Mouse (Mus musculus) megakaryocyte, embryonic 14.5 days (primary cell): ENCODE measurements around the gene Fkbpl. TPM values are rescaled to one million over a fixed set of nuclear protein-coding genes. Genes with fewer than 3 reads are reported as not detected.

ENCODE experiments used
- H3K27me3 ChIP-seq: replicated peaks from 2 replicates; pipeline ENCODE3; 2012; ENCODE audit warnings: inconsistent platforms
- H3K36me3 ChIP-seq: replicated peaks from 2 replicates; pipeline ENCODE3; 2012; ENCODE audit warnings: low read length, inconsistent platforms, mixed read lengths
- H3K4me1 ChIP-seq: 2 replicates; pipeline ENCODE4 v1.6.1; 2012; ENCODE audit warnings: inconsistent platforms
- H3K4me3 ChIP-seq: replicated peaks from 2 replicates; pipeline ENCODE3; 2012; ENCODE audit warnings: moderate library complexity, mild to moderate bottlenecking, inconsistent platforms
- H3K9me3 ChIP-seq: 2 replicates; pipeline ENCODE4 v1.6.1; 2012; ENCODE audit warnings: inconsistent platforms
- FLI1 ChIP-seq: IDR thresholded peaks from 2 replicates; pipeline ENCODE4 v1.6.1; 2012; ENCODE audit warnings: low read length, inconsistent platforms, mixed read lengths
- GATA1 ChIP-seq: IDR thresholded peaks from 3 replicates; pipeline ENCODE4 v1.6.1; 2012; ENCODE audit warnings: mixed read lengths, low read length, inconsistent platforms, borderline replicate concordance
- polyA plus RNA-seq: library from polyadenylated mRNA; stranded (reverse); fragments of >175 nt; gene quantifications from 2 replicates; pipeline ENCODE4 v1.2.3, GENCODE M21; 2012; ENCODE audit warnings: low replicate concordance; ENCODE audit not compliant: insufficient read depth

The Fkbpl gene
- polyA plus RNA-seq, 1 experiment: 22.5 TPM

- peaks cover 50% of the 10 kb centered on the region for H3K4me1 ChIP-seq
- H3K4me3 ChIP-seq: peak overlapping the region; percentile 94
- H3K27me3 ChIP-seq: peaks cover 38% of the 10 kb centered on the region
- TF ChIP-seq FLI1: no peak
- no peak for TF ChIP-seq GATA1
- no peaks in the 10 kb centered on the region for H3K9me3 ChIP-seq
- peaks cover 40% of the 10 kb centered on the region for H3K36me3 ChIP-seq
Measured at GRCm38 (mm10) chr17:34626062-34626772, 18.3 kb upstream of the Fkbpl start.

- peaks cover 55% of the 10 kb centered on the region for H3K4me1 ChIP-seq
- H3K9me3 ChIP-seq: no peaks in the 10 kb centered on the region
- H3K27me3 ChIP-seq: peaks cover 43% of the 10 kb centered on the region
- H3K4me3 ChIP-seq: peak overlapping the region; percentile 94
- H3K36me3 ChIP-seq: peaks cover 37% of the 10 kb centered on the region
- TF ChIP-seq GATA1 (no peak), FLI1 (no peak)
Measured at GRCm38 (mm10) chr17:34626773-34627092, 17.8 kb upstream of the Fkbpl start.

- peaks cover 49% of the 10 kb centered on the region for H3K27me3 ChIP-seq
- peaks cover 32% of the 10 kb centered on the region for H3K36me3 ChIP-seq
- H3K9me3 ChIP-seq: no peaks in the 10 kb centered on the region
- peaks cover 61% of the 10 kb centered on the region for H3K4me1 ChIP-seq
- TF ChIP-seq GATA1 (no peak), FLI1 (no peak)
- peak overlapping the region; percentile 94 for H3K4me3 ChIP-seq
Measured at GRCm38 (mm10) chr17:34627093-34627942, 17.2 kb upstream of the Fkbpl start.

GRCm38 (mm10) chr17:34627943-34628643 lies 16.5 kb upstream of the Fkbpl start, which contains the start of gene Ppt2:
Ppt2 (minus strand) TSS chr17:34628510.
- H3K27me3 ChIP-seq: peaks cover 55% of the 10 kb centered on the region
- H3K4me3 ChIP-seq: peak within 1 kb of the TSS; percentile 94
- H3K36me3 ChIP-seq: peaks cover 24% of the 10 kb centered on the region
- peaks cover 67% of the 10 kb centered on the region for H3K4me1 ChIP-seq
- H3K9me3 ChIP-seq: no peaks in the 10 kb centered on the region
- TF ChIP-seq FLI1 (no peak), GATA1 (no peak)

- TF ChIP-seq FLI1 (no peak), GATA1 (no peak)
- Histone ChIP-seq H3K27me3 (peaks cover 60% of the 10 kb centered on the region), H3K4me3 (no peak overlapping the region)
Measured at GRCm38 (mm10) chr17:34628644-34628967, 16.0 kb upstream of the Fkbpl start.

GRCm38 (mm10) chr17:34629221-34629751 lies 15.3 kb upstream of the Fkbpl start, which contains the start of gene Prrt1:
Prrt1 (plus strand) TSS chr17:34629533.
- no peaks in the 10 kb centered on the region for H3K9me3 ChIP-seq
- no peak for TF ChIP-seq GATA1
- TF ChIP-seq FLI1: no peak
- H3K36me3 ChIP-seq: peaks cover 13% of the 10 kb centered on the region
- peak within 1 kb of the TSS; percentile 94 for H3K4me3 ChIP-seq
- peaks cover 63% of the 10 kb centered on the region for H3K27me3 ChIP-seq
- peaks cover 72% of the 10 kb centered on the region for H3K4me1 ChIP-seq

More at GRCm38 (mm10) chr17:34628644-34628967, 16.0 kb upstream of the Fkbpl start:
- peaks cover 19% of the 10 kb centered on the region for H3K36me3 ChIP-seq
- H3K4me1 ChIP-seq: peaks cover 71% of the 10 kb centered on the region
- no peaks in the 10 kb centered on the region for H3K9me3 ChIP-seq

- no peak for TF ChIP-seq FLI1
- no peak for TF ChIP-seq GATA1
- H3K4me1 ChIP-seq: peaks cover 72% of the 10 kb centered on the region
- peaks cover 63% of the 10 kb centered on the region for H3K27me3 ChIP-seq
- peak overlapping the region; percentile 65 for H3K4me3 ChIP-seq
- peaks cover 13% of the 10 kb centered on the region for H3K36me3 ChIP-seq
- H3K9me3 ChIP-seq: no peaks in the 10 kb centered on the region
Measured at GRCm38 (mm10) chr17:34629796-34630603, 14.6 kb upstream of the Fkbpl start.

- H3K4me3 ChIP-seq: peak overlapping the region; percentile 90
- H3K9me3 ChIP-seq: no peaks in the 10 kb centered on the region
- H3K4me1 ChIP-seq: peaks cover 77% of the 10 kb centered on the region
- H3K36me3 ChIP-seq: peaks cover 4% of the 10 kb centered on the region
- peaks cover 63% of the 10 kb centered on the region for H3K27me3 ChIP-seq
- TF ChIP-seq FLI1 (no peak), GATA1 (no peak)
Measured at GRCm38 (mm10) chr17:34630761-34631301, 13.7 kb upstream of the Fkbpl start.
